Mouse (Mus musculus) thymus, adult 2 months (tissue): ENCODE results near the gene Ugt1a6a.

Experiments used
- CTCF ChIP-seq: fragments of 200-500 bp; IDR thresholded peaks from 2 replicates; pipeline ENCODE4 v1.5.1; 2012; ENCODE audit warnings: mild to moderate bottlenecking, control low read depth, low read length, moderate library complexity, borderline replicate concordance; ENCODE audit not compliant: control insufficient read depth, poor library complexity, insufficient read depth; ENCODE audit errors: extremely low read depth
- POLR2A ChIP-seq: fragments of 200-500 bp; IDR thresholded peaks from 2 replicates; pipeline ENCODE4 v1.6.1; 2012; ENCODE audit warnings: mild to moderate bottlenecking, low read length, control low read depth, moderate library complexity; ENCODE audit not compliant: control insufficient read depth, poor library complexity, insufficient read depth; ENCODE audit errors: extremely low read depth

DNA sequence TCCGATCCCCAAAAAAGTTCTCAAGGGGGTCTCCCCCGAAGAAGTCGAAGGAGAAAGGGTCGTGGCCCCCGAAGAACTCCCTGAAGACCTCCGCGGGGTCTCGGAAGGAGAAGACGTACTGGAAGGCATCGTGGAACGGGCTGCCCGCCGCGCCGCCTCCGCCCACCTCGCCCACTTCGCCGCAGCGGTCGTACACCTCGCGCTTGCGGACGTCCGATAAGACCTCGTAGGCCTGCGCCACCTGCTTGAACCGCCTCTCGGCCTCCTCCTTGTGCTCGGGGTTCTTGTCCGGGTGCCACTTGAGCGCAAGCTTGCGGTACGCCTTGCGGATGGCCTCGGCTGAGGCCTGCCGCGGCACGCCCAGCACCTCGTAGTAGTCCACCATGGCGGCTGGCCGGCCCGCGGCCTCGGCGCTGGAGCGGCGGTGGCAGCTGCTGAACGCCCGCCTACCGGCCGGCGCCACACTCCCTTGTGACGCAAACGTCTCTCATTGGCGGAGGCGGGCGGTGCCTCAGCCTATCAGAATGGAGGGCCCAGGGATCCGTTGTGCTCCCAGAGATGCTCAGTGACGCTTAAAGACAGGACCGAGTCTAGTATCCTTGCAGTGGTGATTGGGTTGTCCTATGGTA lies 70.8 kb downstream of the Ugt1a6a start, which contains the start of gene Dnajb3:
- TF ChIP-seq CTCF (0 out of 2 replicates have a peak, but pooled peaks have one; percentile 34), POLR2A (peak; percentile 37; the same call in 1 of the 2 replicates)
